Mouse (Mus musculus): ENCODE data around the gene Tm2d3. TPM values are rescaled to one million over a fixed set of nuclear protein-coding genes. Genes with fewer than 3 reads are reported as not detected.
A peak's percentile ranks its signal among the peaks of the same experiment; 100 is the strongest.

Tm2d3 gene
- polyA plus RNA-seq, 1 experiment from 2014 or later = 109 TPM

GRCm38 (mm10) chr7:65734024-65734423 is 43.1 kb downstream of the Tm2d3 start:
- Histone ChIP-seq H3K27ac (ENCODE audit: low read depth, low read length) (no peak overlapping the region), H3K36me3 (ENCODE audit: control insufficient read depth, insufficient read depth, low read length) (no peaks in the 10 kb centered on the region), H3K9ac (ENCODE audit: low read length) (no peak overlapping the region), H3K4me1 (ENCODE audit: control insufficient read depth, insufficient read depth, low read length) (no peaks in the 10 kb centered on the region), H3K4me3 (ENCODE audit: low read depth, low read length) (no peak overlapping the region), H3K9me3 (replicated peaks; ENCODE audit: control insufficient read depth, low read length) (no peaks in the 10 kb centered on the region), H3K27me3 (replicated peaks; ENCODE audit: control insufficient read depth, insufficient read depth, low read length) (no peaks in the 10 kb centered on the region), H3K4me2 (ENCODE audit: low read length) (no peak overlapping the region)
- 83% methylated on average over 2 of the region's 2 CpGs for WGBS
- ATAC-seq (no peak), DNase-seq (ENCODE audit: low spot score) (peak; percentile 22)

DNA sequence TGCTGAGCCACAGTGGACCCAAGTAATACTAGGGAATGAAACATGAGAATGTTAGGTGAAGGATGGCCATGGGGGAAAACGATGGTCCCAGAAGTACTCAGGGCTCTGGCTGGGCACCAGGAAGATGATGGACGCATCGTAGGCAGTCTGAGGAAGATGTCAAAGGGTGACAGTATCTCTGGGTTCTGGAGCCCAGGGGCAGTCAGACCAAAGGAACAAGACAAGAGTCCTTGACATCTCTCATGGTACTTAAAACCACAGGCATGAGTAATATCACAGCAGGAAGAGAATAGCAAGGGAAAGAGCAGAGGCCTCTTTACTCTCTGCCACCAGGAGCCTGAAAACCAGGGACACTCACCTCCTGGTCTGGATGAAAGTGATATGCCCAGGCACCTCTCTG is 44.3 kb downstream of the Tm2d3 start:
- no peaks in the 10 kb centered on the region for H3K27me3 ChIP-seq (replicated peaks; ENCODE audit: control insufficient read depth, insufficient read depth, low read length)
- H3K9me3 ChIP-seq (replicated peaks; ENCODE audit: control insufficient read depth, low read length) = no peaks in the 10 kb centered on the region
- ATAC-seq = no peak
- DNase-seq (ENCODE audit: low spot score) = no peak
- H3K9ac ChIP-seq (ENCODE audit: low read length) = no peak overlapping the region
- no peak overlapping the region for H3K27ac ChIP-seq (ENCODE audit: low read depth, low read length)
- no peak overlapping the region for H3K4me3 ChIP-seq (ENCODE audit: low read depth, low read length)
- WGBS = 96% methylated on average over 3 of the region's 3 CpGs
- no peak overlapping the region for H3K4me2 ChIP-seq (ENCODE audit: low read length)
- no peaks in the 10 kb centered on the region for H3K36me3 ChIP-seq (ENCODE audit: control insufficient read depth, insufficient read depth, low read length)
- no peaks in the 10 kb centered on the region for H3K4me1 ChIP-seq (ENCODE audit: control insufficient read depth, insufficient read depth, low read length)

DNA sequence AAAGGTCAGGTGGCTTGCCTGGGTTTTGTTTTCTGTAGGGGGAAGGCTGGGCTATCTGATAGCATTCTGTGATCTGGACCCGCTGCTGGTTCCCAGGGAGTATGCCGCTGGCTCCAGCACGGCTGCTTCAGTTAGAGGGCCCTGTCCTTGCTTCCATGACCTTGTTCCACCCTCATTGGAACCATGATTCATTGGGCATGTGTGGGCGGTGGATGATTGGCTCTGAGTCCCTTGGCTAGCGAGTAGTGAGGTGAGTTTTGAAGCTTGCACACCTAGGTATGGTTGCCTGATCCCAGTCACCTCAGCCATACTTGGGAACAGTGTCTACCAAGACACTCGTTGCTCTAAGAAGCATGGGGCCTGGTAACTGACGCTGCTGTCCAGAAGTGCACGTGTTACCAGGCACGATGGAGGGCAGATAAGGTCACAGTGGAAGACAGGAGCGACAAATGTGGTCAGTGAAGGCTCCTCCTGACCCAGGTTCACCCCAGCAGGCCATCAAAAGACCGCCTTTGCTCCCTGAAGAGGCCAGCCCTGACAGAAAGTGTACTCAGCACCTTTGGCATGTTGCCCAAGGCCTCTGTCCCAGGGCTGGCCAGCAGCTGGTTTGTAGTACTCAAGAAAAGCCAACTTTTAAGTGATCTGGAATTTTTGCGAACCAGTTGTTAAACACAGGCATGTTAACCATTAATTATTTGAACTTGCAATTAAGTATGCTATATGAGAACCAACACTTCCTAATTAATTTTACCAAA is 46.5 kb downstream of the Tm2d3 start:
- 85% methylated on average over 12 of the region's 12 CpGs for WGBS
- Histone ChIP-seq H3K36me3 (ENCODE audit: control insufficient read depth, insufficient read depth, low read length) (no peaks in the 10 kb centered on the region), H3K4me1 (ENCODE audit: control insufficient read depth, insufficient read depth, low read length) (no peaks in the 10 kb centered on the region), H3K27ac (ENCODE audit: low read depth, low read length) (no peak overlapping the region), H3K27me3 (replicated peaks; ENCODE audit: control insufficient read depth, insufficient read depth, low read length) (no peaks in the 10 kb centered on the region), H3K9ac (ENCODE audit: low read length) (no peak overlapping the region), H3K9me3 (replicated peaks; ENCODE audit: control insufficient read depth, low read length) (no peaks in the 10 kb centered on the region), H3K4me3 (ENCODE audit: low read depth, low read length) (no peak overlapping the region), H3K4me2 (ENCODE audit: low read length) (no peak overlapping the region)
- no peak for DNase-seq (ENCODE audit: low spot score)
- ATAC-seq = no peak

- no peak for ATAC-seq
These were observed 51.9 kb downstream of the Tm2d3 start for GRCm38 (mm10) chr7:65742857-65743256.

DNA sequence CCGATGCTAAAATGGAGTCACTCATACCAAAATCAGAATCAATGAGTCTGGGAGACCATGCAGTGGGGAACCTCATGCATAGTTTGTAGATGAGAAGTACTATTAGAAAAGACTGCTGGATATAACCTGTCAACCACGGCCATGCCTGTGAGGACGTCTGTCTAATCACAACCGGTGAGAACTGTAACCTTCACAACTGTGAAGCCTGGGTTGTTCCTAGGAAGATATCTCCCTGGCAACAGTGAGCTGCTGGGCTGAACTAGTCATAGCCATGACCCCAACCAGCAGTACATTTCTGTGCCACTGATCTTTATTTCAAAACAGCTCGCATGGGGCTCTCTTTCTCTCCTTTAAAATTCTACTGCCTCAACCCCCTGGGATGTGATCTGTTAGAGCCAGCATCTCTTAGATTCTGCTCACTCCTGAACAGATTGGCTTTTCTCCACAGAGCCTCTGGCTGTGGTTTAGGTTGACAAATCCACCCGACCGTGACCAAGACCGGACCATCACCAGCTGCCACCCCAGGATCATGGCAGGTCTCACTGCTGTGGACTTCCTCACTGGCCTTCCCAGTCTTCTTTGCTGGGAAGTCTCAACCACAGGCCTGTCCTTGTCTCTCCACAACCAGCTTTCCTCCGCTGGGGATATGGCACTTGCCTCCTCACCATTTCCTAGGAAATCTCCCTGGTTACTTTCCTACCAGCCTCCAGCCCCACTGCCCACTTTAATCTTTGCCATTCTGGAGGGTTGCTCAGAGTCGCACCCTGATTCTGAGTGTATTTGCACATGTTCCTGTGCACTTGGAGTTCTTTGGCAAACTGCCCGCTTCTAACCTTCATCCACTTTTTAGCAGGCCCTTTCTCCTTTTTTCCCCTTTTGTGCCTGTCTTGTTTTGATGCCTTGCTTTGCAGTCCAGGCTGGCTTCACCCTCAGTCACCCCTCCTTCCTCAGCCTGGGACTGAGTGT is 57.3 kb downstream of the Tm2d3 start:
- no peak overlapping the region for H3K4me2 ChIP-seq (ENCODE audit: low read length)
- no peaks in the 10 kb centered on the region for H3K27me3 ChIP-seq (replicated peaks; ENCODE audit: control insufficient read depth, insufficient read depth, low read length)
- peak; percentile 23 for DNase-seq (ENCODE audit: low spot score)
- no peak for ATAC-seq
- H3K36me3 ChIP-seq (ENCODE audit: control insufficient read depth, insufficient read depth, low read length) = no peaks in the 10 kb centered on the region
- H3K9me3 ChIP-seq (replicated peaks; ENCODE audit: control insufficient read depth, low read length) = no peaks in the 10 kb centered on the region
- H3K27ac ChIP-seq (ENCODE audit: low read depth, low read length) = no peak overlapping the region
- no peaks in the 10 kb centered on the region for H3K4me1 ChIP-seq (ENCODE audit: control insufficient read depth, insufficient read depth, low read length)
- 82% methylated on average over 11 of the region's 11 CpGs for WGBS
- H3K4me3 ChIP-seq (ENCODE audit: low read depth, low read length) = no peak overlapping the region
- H3K9ac ChIP-seq (ENCODE audit: low read length) = no peak overlapping the region

More at GRCm38 (mm10) chr7:65742857-65743256, 51.9 kb downstream of the Tm2d3 start:
- Histone ChIP-seq H3K9me3 (replicated peaks; ENCODE audit: control insufficient read depth, low read length) (no peaks in the 10 kb centered on the region), H3K4me3 (ENCODE audit: low read depth, low read length) (no peak overlapping the region), H3K27ac (ENCODE audit: low read depth, low read length) (no peak overlapping the region), H3K4me1 (ENCODE audit: control insufficient read depth, insufficient read depth, low read length) (no peaks in the 10 kb centered on the region), H3K36me3 (ENCODE audit: control insufficient read depth, insufficient read depth, low read length) (no peaks in the 10 kb centered on the region), H3K27me3 (replicated peaks; ENCODE audit: control insufficient read depth, insufficient read depth, low read length) (no peaks in the 10 kb centered on the region), H3K9ac (ENCODE audit: low read length) (no peak overlapping the region), H3K4me2 (ENCODE audit: low read length) (no peak overlapping the region)
- WGBS = 96% methylated on average over 8 of the region's 8 CpGs
- no peak for DNase-seq (ENCODE audit: low spot score)

Other genes starting within 250 kb of the Tm2d3 start
- 15.0 and 16.2 TPM in 2 replicates for gene Tjp1, start 163.4 kb upstream of the Tm2d3 start, polyA plus RNA-seq (2014; fragmentation: Nextera tagmentation; extraction: Ambion mirVana)
- 14.9 and 15.3 TPM in 2 replicates for gene Tarsl2, start 46.3 kb upstream of the Tm2d3 start, polyA plus RNA-seq (2014; fragmentation: Nextera tagmentation; extraction: Ambion mirVana)
- 0.96 and 1.4 TPM in 2 replicates for gene Pcsk6, start 170.6 kb downstream of the Tm2d3 start, polyA plus RNA-seq (2014; fragmentation: Nextera tagmentation; extraction: Ambion mirVana)

All from forebrain, embryonic 14.5 days (tissue).